Mouse (Mus musculus) adrenal gland (tissue): ENCODE measurements around the gene Olfr112.
"Not testable (repeated sequence)": the region's sequence is repeated elsewhere in the genome, so short reads cannot be mapped to it uniquely, and the experiment has no call there.

ENCODE experiments used
- intact Hi-C: fragments of 180-260 bp; cut with DNase I; formaldehyde crosslinking; loops from one replicate; pipeline ENCODE4 v1.15.1; 2025
- long read RNA-seq, 2 experiments: library from polyadenylated mRNA; unstranded; transcript quantifications; one replicate each; pipeline ENCODE4 v2.0.0; 2020; ENCODE audit warnings: borderline replicate concordance in 1 of 2; ENCODE audit not compliant: insufficient replicate concordance in 1 of 2

Gene Olfr112
- long read RNA-seq, experiment 1 = 0 reads
- long read RNA-seq, experiment 2 = 0 reads

GRCm38 (mm10) chr17:37569351-37569750, at the start of gene Olfr112:
Olfr112 (minus strand) TSS chr17:37569451.
- intact Hi-C loops = no loop called here

GRCm38 (mm10) chr17:37592643-37593042, 23.4 kb upstream of the Olfr112 start, which contains the start of gene Olfr114:
Olfr114 (minus strand) TSS chr17:37592743.
- intact Hi-C loops = no loop called here

DNA sequence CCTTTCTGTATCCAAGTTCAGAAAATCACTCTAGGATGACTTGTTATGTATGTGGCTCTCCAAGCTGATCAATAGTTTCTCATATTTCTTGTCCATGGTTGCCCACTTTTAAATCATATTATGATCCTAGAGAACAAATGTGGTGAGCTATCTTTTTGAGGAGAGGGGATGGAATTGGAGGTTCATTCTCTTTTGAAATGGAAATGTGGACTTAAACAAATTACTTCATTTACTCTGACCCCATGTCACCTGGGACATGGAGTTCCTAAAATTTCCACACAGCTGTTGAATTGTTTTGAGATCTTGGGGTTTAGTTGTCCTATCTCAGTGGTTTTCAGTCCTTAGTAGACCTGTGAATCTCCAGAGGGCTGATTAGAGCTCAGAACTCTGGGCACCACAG, 8.3 kb upstream of the Olfr112 start, which contains the start of gene Olfr113:
Gene Olfr113, minus strand, starts transcription at position 101 of the 400 bp plus-strand sequence.
- intact Hi-C loops = no loop called here

GRCm38 (mm10) chr17:37558913-37559615, 10.2 kb downstream of the Olfr112 start:
- intact Hi-C loops = no loop called here

DNA sequence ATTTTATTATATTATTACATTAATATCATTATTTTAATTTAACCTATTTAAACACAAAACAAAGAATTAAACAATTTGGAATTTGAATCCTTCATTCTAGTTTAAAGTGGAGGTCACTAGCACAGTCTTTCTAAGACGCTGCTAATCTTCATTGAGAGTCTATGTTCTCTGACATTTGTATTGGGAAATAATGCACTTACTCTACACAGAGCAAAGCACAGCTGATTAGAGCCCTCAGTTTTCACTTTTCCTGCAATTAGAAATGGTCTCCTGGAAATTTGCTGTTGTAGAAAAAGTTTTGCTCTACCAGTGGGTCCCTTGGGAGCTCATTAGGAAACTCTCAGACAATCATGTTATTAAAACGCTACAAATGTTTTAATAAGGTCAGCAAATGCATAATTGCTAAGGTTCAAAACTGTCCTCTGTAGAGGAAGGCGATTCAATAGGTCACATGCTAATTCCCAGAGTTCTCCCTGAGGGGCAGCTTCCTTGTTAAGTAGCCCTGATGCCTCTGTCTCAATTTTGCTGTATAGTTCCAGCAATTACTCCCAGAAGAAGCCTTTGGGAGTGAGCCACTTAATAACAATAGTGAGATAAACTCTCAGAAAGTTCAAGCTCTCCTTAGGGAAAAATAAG, 25.3 kb downstream of the Olfr112 start:
- intact Hi-C loops = no loop called here

- intact Hi-C loops = no loop called here
Measured at GRCm38 (mm10) chr17:37541454-37542119, 27.7 kb downstream of the Olfr112 start.

GRCm38 (mm10) chr17:37538416-37538815, 30.8 kb downstream of the Olfr112 start:
- intact Hi-C loops = not testable (repeated sequence)

GRCm38 (mm10) chr17:37535173-37535572, 34.1 kb downstream of the Olfr112 start:
- intact Hi-C loops = no loop called here

GRCm38 (mm10) chr17:37525427-37525826, 43.8 kb downstream of the Olfr112 start:
- intact Hi-C loops = not testable (repeated sequence)

- intact Hi-C loops = not testable (repeated sequence)
Measured at GRCm38 (mm10) chr17:37524612-37525011, 44.6 kb downstream of the Olfr112 start.
